Mouse (Mus musculus) lung, postnatal 14 days (tissue): ENCODE measurements at regions not wholly inside any gene's neighbourhood (a gene's known extent, or its start where the extent isn't known, plus 50 kb on each side); places are given as distances from the start of the nearest gene placed in this dataset.

Experiments
- DNase-seq: peaks from one replicate; pipeline ENCODE4 v3.0.0; 2021

- DNase-seq, result no peak
Observed at GRCm38 (mm10) chr9:112841473-112841872, 605.7 kb upstream of the Arpp21 start.

GRCm38 (mm10) chr9:112839071-112839793, 603.5 kb upstream of the Arpp21 start:
- no peak for DNase-seq

- DNase-seq, result no peak
Observed at GRCm38 (mm10) chr9:112837563-112837962, 601.8 kb upstream of the Arpp21 start.

- no peak for DNase-seq
Observed at GRCm38 (mm10) chr9:112834441-112835245, 598.9 kb upstream of the Arpp21 start.

GRCm38 (mm10) chr9:112831102-112831501, 595.4 kb upstream of the Arpp21 start:
- DNase-seq, result no peak

- no peak for DNase-seq
Observed at GRCm38 (mm10) chr9:112828602-112829001, 592.9 kb upstream of the Arpp21 start.

- no peak for DNase-seq
Observed at GRCm38 (mm10) chr9:112826592-112826991, 590.9 kb upstream of the Arpp21 start.

GRCm38 (mm10) chr9:112821940-112822339, 586.2 kb upstream of the Arpp21 start:
- no peak for DNase-seq

GRCm38 (mm10) chr9:112811946-112812345, 576.2 kb upstream of the Arpp21 start:
- no peak for DNase-seq

GRCm38 (mm10) chr9:112799583-112800220, 564.0 kb upstream of the Arpp21 start:
- DNase-seq, result no peak

- no peak for DNase-seq
Observed at GRCm38 (mm10) chr9:112793537-112793936, 557.8 kb upstream of the Arpp21 start.

- DNase-seq, result no peak
Observed at GRCm38 (mm10) chr9:112771981-112772380, 536.2 kb upstream of the Arpp21 start.

GRCm38 (mm10) chr9:112744616-112745015, 508.9 kb upstream of the Arpp21 start:
- no peak for DNase-seq

- no peak for DNase-seq
Observed at GRCm38 (mm10) chr9:112743871-112744590, 508.3 kb upstream of the Arpp21 start.

- no peak for DNase-seq
Observed at GRCm38 (mm10) chr9:112735761-112736160, 500.0 kb upstream of the Arpp21 start.

GRCm38 (mm10) chr9:112725523-112725922, 489.8 kb upstream of the Arpp21 start:
- no peak for DNase-seq

GRCm38 (mm10) chr9:112725103-112725502, 489.4 kb upstream of the Arpp21 start:
- no peak for DNase-seq

GRCm38 (mm10) chr9:112723346-112723745, 487.6 kb upstream of the Arpp21 start:
- DNase-seq, result no peak

GRCm38 (mm10) chr9:112722501-112722900, 486.8 kb upstream of the Arpp21 start:
- DNase-seq, result no peak

GRCm38 (mm10) chr9:112715197-112715762, 479.5 kb upstream of the Arpp21 start:
- DNase-seq, result no peak

GRCm38 (mm10) chr9:112678866-112679265, 443.1 kb upstream of the Arpp21 start:
- DNase-seq, result no peak

- DNase-seq, result no peak
Observed at GRCm38 (mm10) chr9:112675232-112675631, 439.5 kb upstream of the Arpp21 start.
